Mouse (Mus musculus) right cerebral cortex, postnatal 25 days (tissue): ENCODE data around the gene Lgals7.
A peak's percentile ranks its signal among the peaks of the same experiment; 100 is the strongest.
"Not testable (repeated sequence)": the region's sequence is repeated elsewhere in the genome, so short reads cannot be mapped to it uniquely, and the experiment has no call there.

Experiments
- DNase-seq: peaks from one replicate; pipeline ENCODE4 v3.0.0; 2022

Gene Lgals7

DNA sequence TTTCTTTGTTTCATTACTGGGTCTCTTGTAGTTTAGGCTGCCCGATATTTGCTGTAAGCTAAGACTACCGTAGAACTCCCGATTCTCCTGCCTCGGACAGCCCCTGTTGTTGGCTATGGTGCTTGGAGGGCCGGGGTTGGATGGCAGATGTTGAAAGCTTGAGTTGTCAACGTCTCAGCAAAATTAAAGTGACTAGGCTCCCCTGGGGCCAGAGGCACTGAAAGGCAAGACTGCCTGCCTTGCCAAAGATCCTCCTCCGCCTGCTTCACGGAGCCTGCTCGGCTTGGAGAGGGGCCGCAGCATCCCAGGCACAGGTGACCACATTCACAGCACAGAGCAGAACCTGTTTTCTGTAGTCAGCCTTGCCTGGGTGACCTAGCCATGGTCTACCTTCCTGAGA lies 16.9 kb downstream of the Lgals7 start:
- no peak for DNase-seq

DNA sequence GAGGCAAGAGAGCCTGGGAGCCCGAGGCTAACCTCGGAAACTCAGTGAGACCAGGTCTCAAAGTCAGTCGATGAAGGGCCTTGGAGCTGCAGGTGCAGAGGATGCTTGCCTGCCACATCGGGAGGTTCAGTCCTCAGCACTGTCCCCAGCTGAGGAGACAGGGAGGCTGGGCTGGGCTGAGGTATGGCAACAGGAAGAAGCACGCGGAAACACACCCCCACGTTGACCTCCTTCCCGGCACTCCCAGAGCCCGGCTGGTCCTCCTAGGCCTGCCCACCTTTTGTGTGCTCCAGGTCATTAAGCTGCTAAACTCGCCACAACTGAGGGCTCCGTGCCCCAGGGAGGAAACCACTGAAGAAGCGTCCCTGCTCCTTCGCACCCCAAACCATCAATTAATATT lies 17.5 kb downstream of the Lgals7 start, which contains the start of gene Capn12:
Gene Capn12 (plus strand): TSS at position 224 of the 400 bp plus-strand sequence.
- DNase-seq, result no peak

DNA sequence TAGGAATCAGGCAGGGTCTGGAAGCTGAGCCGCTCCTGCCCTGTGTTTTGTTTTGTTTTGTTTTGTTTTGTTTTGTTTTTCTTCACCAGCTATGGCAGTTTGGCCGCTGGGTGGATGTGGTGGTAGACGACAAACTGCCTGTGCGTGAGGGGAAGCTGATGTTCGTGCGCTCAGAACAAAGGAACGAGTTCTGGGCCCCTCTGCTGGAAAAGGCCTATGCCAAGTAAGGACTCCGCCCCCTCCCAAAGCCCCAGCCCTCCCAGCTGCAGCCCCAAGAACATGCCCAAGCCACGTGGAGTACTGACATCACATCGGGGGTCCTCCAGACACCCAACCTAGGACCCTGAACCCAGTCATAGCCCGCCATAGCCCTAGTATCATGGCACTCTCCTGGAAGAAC lies 19.4 kb downstream of the Lgals7 start:
- no peak for DNase-seq

DNA sequence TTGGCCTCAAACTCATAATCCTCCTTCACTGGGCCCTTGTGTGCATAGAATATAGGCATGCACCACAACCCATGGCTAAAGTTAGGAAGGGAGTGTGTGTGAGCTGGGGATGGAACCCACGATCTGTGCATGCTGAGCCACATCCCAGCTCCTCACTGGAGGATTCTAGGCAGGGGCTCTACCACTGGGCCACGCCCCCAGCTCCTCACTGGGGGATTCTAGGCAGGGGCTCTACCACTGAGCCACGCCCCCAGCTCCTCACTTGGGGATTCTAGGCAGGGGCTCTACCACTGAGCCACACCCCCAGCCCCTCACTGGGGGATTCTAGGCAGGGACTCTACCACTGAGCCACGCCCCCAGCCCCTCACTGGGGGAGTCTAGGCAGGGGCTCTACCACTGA lies 20.1 kb downstream of the Lgals7 start:
- not testable (repeated sequence) for DNase-seq

DNA sequence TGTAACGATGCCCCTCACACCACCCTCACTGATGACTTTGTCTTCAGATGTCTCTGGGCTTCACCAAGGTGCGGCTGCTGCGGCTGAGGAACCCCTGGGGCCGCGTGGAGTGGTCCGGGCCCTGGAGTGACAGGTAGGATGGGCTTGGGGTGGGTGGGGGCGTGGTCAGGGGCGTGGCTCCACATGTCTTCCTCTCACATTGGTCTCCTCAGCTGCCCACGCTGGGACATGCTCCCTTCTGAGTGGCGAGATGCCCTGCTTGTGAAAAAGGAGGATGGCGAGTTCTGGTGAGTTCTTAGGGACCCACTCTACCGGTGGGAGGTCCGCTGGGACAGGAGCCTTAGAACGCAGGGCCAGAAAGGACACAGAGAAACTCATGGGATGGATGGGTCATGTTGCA lies 22.8 kb downstream of the Lgals7 start:
- DNase-seq, result no peak

DNA sequence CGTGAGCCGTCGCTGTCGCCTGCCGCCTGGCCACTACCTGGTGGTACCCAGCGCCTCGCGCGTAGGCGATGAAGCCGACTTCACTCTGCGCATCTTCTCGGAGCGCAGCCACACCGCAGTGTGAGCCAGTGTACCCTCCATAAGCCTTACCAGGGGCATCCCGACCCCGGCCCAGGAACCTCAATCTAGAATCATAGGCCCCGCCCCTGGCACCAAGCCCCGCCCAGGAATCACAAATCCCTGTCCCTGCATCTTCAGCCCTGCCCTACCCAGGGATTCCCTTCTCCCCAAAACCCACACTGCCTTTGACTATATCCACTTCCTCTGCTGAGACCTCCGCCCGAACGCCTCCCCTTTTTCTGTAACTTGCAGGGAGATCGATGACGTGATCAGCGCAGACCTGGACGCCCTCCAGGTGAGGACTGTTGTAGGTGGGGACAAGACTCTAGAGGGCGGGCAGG lies 25.1 kb downstream of the Lgals7 start:
- DNase-seq, result no peak

DNA sequence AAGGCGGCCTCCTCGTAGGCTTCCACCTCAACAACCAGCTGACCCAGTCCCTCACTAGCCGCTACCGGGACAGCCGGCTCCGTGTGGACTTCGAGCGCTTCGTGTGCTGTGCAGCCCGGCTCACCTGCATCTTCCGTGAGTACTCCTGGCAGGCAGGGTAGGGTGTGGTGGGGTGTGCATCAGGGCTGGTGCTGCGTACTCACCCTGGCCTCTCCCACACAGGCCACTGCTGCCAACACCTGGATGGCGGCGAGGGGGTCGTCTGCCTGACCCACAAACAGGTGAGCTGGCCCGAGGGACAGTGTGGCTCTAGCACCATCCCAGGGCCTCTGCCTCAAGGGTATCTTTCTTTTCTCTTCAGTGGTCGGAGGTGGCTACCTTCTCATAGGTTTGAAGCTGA lies 28.9 kb downstream of the Lgals7 start:
- DNase-seq, result no peak

DNA sequence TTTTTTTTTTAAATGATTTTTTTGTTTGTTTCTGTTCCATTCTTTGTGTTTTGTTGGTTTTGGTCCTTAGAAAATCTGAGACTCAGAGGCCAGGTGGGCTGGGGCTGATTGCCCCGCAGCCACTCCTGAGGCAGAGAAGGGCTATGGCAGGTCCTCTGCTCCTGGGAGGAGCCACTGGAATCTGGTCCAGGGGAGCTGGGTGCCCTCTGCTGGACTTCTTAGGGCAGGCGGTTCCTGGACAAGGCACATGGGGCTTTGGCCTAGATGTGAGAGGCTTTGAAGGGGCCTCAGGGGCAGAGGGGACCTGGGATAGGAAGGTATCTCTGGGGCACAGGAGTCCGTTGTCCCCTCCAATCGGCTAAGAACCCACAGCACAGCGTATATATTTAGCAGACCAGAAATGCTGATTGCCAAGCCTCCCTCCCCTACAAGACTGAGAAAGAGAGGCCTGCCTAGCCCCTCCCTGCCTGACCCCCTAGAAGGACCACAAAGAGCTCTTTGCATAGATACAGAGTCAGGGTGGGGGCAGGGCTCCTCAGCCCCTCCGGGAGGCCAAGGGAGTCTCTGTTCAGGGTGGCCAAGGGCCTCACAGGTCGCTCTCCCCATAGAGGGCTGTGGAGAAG lies 30.1 kb downstream of the Lgals7 start:
- no peak for DNase-seq

DNA sequence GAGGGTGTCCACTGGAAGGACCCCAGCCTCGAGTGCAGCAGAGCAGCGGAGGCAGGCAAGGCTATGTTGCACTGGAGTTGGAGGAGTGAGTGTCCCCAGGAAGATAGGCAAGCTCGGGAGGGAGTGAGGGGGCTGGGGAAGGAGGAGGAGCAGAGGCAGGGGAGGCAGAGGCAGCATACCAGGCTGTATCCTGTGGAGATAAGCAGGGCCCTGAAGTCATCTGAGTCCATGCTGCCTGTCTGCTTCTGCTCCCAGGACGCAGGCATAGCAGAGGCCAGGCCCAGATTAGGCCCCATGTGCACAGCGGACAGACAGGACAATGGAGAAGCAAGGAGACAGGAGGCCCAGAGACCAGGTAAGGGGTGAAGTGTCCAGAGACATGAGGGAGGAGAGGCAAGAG lies 31.3 kb downstream of the Lgals7 start:
- no peak for DNase-seq

DNA sequence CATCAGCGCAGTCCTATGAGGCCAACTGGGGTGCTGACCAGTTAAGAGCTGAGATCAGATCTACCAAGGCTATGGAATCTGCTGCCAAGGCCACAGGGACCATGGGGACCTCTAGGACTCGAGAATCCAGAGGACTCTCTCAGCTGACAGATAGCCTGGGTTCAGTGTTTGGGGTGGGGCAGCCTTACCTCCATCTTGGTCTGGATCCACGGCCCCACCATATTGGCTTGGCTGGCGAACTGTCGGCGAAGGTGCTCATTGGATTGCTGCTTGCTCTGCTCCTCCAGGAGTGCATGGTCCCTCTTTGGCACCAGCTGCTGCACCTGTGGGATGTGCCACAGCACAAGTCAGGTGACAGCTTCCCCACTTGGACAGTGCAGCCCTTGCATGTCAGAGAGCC lies 34.0 kb downstream of the Lgals7 start:
- no peak for DNase-seq

DNA sequence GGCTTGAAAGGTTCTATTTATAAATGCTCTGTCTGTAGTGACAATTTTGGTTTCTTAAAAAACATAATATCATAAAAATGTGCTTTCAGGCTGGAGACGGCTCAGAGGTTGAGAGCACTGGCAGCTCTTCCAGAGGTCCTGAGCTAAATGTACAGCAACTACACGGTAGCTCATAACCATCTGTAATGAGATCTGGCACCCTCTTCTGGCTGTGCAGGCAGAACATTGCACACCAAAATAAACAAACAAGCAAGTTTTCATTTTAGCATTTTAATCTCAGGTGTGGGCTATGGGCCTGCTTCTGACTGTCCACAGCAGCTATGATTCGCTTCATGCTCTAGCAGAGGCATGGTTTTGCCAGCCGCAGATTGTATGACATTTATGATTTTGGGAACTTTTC lies 36.3 kb downstream of the Lgals7 start:
- no peak for DNase-seq

DNA sequence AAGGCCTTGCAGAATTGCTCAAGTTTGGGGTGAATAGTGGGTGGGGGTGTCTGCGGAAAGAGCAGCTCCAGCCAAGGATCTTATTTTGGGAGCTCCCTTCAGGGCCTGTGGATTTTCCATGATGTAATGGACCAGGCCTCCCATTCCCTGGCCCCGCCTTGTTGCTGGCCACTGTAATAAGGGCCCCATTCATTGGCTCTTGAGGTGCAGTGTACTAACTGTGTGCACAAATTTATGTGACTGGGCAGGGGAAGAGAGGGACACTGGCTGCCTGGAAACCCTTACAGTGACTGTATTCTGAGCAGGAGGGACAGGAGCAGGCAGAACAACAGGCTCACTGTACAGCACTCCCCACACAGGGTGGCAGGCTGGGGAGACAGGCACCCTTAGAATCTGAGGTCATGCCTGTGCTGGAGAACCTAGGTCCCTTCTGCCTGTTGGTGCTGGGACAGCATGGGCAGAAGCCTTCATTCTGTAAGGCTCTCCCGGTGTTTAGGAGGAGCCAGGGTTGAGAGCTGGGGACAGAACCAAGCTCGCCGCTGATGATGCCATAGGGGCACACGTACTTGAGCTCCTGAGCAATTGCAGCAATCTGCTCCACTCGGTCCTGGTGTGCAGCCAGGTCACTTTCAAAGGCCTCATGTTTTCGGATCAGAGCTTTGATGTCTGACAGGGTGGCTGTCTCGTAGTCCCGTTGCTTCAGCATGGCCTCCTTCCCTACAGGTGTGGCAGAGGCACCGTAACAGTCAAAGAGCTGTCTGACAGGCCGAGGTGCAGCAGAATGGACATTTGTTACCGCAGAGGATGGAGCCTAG lies 37.9 kb downstream of the Lgals7 start:
- DNase-seq, result no peak

DNA sequence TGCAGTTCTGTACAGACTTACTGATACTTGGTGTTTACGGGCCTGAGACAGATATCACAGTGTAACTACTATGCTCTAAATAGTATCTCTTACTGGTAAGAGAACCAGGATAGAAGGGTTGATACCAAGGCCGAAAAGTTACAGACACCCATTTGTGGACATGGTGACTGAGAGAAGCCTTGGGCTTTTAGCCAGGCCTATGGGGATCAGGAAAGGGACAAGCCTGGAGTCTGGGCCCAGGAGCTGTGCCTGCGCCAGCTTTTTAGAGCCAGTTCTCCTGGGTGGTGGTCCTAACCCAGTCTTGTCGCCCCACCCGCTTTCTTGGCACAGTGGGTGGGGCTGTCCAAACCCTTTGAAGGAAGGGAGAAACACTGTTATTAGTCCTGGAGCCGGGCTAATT lies 38.5 kb downstream of the Lgals7 start:
- no peak for DNase-seq

DNA sequence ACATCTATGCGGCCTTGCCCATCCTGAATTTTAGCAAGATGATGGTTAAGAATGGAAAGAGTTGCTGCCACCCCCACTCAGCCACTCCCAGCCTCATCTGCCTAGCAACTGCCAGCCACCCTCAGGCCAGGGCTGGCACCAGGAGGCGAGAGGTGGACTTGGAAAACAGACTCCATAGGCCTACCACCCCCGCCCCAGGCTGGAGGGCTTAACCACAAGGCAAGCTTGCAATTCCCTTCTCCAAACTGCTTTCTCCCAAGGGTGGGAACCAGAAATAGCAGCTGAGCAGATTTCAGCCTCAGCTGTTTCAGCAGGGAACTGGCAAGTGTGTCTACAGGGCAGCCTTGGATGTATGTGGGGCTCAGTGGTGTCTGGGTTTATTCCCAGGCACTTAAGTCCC lies 39.2 kb downstream of the Lgals7 start:
- DNase-seq, result peak; percentile 79

DNA sequence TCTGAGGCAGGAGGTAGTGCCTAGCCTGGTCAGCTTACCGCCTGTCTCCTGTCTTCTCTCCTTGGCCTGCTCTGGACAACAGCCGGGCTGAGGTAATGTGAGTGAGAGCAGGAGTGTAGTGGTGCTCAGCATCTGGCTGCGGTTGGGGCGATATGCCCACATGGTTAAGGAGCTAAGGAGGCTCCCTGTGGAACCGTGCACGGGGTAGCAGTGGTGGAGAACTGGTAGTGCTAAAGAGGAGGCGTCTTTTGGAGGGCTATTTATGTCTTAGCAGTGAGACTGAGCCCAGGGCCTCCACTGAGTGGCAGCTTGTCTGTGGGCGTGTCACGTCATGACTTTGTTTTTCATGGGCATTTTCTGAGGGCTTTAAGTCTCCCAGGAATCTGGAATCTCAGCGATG lies 40.1 kb downstream of the Lgals7 start:
- peak; percentile 84 for DNase-seq

DNA sequence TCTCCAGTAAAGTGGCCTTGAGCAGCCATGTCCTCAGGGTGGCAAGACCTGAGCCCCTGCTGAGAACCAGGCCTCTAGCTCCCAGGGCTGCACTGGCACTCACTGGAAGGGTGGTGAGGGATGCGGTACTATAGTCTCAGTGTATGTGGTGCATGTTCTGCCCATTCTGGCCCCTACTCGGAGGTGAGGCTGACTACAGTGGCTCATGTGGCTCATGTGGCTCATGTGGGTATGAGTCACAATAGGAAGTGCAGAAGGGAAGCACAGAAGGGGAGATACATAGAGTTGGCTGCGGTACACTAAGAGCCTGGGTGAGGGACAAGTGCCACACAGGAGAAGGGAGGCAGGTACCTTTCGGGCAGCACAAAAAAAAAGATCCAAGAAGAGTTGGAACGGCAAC lies 43.5 kb downstream of the Lgals7 start:
- DNase-seq, result no peak

DNA sequence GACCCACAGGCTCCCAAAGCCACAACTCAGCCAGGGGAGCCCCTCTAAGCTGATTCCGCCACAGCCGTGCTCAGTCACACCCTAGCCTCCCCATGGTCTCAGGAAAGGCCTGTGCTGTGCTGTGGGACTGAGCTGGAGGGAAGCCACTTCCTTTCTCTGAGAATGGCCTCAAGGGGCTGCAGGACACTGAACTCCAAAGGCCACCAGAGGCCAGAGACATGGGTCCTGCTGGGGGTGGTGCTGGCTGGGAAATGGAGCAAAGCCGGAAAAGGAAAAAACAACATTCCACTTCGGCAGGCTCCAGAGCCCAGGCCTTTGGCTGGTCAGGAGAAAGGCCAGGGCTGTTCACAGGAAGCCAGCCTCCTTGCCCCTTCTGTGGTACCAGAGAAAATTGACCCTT lies 48.0 kb downstream of the Lgals7 start:
- DNase-seq, result no peak

DNA sequence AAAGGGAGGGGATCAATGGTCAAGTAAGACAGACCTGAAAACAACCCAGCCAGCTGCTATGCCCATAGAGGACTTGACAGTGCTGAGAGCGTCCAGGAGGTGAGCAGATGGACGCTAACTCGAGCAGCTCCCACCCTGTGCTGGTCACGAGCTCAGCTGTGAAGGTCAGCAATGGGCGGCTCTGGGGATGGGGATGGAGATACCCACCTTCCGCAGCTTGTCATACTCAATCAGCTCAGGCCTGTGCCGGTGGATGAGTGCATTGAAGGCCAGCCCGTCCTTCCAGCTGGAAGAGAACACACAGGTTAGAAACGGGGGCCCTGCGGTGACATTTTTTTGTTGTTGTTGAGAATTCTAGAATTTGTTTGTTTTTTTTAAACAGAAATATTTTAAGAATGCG lies 49.5 kb downstream of the Lgals7 start:
- DNase-seq, result no peak
